Mouse (Mus musculus): ENCODE data around the gene Rab22a.

- no peak for TF ChIP-seq CTCF (IDR thresholded peaks at IDR 0.05; ENCODE audit: control insufficient read depth, insufficient read depth, low read length)
- TF ChIP-seq POLR2A (IDR thresholded peaks at IDR 0.05; ENCODE audit: borderline replicate concordance, control insufficient read depth, low read depth, low read length): no peak
Observed at GRCm38 (mm10) chr2:173616156-173616555, 43.4 kb upstream of the Rab22a start.
